Mouse (Mus musculus) bone marrow, adult 2 months (tissue): ENCODE measurements around the gene Robo4.

ENCODE experiments used
- CTCF ChIP-seq: fragments of 200-500 bp; IDR thresholded peaks from 2 replicates; pipeline ENCODE4 v1.5.1; 2011; ENCODE audit warnings: low read length, control low read depth; ENCODE audit not compliant: control insufficient read depth, insufficient read depth
- POLR2A ChIP-seq: fragments of 200-500 bp; IDR thresholded peaks from 2 replicates; pipeline ENCODE4 v1.6.1; 2011; ENCODE audit warnings: low read depth, mild to moderate bottlenecking, control low read depth, low read length, borderline replicate concordance; ENCODE audit not compliant: control insufficient read depth

DNA sequence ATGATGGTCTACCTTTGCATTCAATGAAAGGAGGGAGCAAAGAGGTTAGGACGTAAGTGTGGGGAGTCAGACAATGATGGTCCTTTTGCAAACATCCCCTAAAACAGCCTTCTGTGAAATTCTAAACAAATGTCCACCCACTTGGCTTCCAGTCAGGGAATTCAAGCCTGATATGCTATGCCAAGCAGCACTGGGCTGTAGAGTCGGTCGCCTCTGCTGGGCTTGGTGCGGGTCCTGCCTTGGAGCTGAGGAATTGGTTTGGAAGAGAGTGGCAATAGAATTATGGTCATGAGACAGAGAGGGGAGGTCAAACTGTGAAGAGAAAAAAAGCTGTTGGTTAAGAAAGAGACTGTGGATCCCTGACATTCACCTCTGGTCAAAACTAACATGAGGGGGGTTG, 51.6 kb downstream of the Robo4 start:
- TF ChIP-seq CTCF = no peak
- no peak for TF ChIP-seq POLR2A
